Mouse (Mus musculus): Measurements from ENCODE around the gene Tmx2.
"Not testable (repeated sequence)": the region's sequence is repeated elsewhere in the genome, so short reads cannot be mapped to it uniquely, and the experiment has no call there.

The Tmx2 gene

DNA sequence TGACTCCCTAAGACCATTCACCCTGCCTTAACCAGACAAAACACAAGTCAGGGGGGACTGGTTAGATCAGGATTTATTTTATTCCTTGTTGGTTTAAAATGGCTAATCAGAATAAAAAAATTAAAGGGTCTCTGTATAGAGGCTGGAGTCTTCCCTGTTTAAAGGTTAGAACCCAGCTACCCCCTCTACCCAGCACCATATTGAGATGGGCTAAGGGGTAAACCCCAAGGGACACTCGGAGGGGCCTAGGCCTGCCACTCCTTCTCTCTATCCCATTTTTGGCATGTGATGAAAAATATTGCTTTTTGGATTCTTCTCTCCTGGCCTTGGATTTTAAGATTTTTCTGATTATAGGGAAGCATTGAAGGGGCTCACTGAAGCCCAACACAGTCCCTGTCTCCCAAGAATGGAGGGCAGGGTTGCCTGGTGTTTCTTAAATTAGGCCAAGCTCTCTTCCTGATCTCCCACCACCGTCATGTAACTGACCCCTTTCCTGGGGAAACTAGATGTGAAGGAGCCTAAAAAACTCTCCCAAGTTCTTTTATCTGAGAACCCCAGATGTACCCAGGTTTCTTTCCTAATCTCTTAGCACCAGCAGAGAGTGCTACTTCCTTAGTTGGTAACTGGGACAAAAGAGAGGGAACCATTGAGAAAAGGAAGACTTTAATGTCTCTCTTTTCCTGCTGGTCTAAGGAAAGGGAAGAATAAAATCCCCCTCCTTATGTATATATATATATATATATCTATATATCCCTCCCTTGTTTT is 9.3 kb upstream of the Tmx2 start:
- no peak for DNase-seq (ENCODE audit: extremely low spot score, low read depth, low spot score)

DNA sequence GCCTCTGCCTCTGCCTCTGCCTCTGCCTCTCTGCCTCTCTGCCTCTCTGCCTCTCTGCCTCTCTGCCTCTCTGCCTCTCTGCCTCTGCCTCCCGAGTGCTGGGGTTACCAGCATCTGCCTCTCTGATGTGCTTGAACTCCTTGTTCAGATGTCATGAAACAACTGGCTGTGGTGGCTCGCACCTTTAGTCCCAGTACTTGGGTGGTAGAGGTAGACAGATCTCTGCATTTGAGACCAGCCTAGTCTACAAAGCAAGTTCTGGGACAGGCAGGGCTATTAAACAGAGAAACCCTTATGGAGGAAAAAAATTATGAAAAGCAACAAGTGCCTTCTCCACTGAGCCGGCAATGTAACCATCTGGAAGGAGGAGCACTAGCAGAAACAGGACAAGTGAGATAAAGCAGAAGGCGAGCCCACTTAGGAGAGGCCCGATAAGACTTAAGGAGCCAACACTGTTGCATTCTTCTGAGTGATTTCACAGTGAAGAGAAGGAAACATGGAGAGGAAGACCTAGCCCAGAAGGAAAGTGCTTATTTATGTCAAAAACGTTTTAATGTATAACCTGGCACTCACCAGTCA is 3.8 kb upstream of the Tmx2 start:
- DNase-seq (ENCODE audit: extremely low spot score, low read depth, low spot score): no peak

DNA sequence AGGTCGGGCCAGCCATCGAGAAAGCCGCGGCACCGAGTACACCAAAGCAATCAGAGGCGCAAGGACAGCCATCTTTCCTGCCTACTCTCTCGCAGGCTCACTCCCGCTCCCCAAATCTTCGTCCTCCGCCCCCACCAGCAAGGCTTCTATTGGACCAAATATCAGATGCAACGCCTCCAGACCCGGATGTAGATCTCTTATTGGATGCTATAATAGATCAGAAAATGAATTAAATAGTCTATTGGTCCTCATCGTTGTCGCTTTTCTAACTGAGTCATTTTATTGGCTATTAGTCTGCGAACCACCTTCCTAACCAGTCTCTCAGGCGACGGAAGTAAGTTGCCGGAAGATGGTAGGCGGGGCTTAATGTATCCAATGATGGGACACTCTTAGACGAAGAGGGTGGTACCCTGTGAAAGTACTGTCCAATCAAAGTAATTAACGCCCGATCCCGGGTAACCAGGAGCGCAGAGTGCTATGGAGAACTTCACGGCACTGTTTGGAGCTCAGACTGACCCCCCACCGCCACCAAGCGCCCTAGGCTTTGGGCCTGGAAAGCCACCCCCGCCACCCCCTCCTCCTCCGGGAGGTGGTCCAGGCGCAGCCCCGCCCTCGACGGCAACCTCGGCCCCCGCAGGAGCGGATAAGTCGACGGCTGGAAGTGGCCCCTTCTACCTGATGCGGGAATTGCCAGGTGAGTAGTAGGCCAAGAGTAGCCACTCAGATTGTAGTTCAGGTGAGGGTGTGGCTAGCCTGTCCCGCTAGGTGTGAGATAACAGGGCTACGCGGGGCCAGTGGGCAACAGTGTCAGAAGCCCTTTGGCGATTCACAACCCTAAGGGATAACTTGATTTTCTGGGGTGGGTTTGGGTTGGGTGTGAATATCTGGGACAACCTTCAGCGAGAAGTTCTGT is 716 bp downstream of the Tmx2 start, which contains the start of the genes Gm28635 and Med19:
Gm28635 (minus strand) TSS at position 74 of the 913 bp plus-strand sequence.
Med19 (plus strand) TSS at position 435 of the 913 bp plus-strand sequence.
- peak; percentile 99 for DNase-seq (ENCODE audit: extremely low spot score, low read depth, low spot score)

DNA sequence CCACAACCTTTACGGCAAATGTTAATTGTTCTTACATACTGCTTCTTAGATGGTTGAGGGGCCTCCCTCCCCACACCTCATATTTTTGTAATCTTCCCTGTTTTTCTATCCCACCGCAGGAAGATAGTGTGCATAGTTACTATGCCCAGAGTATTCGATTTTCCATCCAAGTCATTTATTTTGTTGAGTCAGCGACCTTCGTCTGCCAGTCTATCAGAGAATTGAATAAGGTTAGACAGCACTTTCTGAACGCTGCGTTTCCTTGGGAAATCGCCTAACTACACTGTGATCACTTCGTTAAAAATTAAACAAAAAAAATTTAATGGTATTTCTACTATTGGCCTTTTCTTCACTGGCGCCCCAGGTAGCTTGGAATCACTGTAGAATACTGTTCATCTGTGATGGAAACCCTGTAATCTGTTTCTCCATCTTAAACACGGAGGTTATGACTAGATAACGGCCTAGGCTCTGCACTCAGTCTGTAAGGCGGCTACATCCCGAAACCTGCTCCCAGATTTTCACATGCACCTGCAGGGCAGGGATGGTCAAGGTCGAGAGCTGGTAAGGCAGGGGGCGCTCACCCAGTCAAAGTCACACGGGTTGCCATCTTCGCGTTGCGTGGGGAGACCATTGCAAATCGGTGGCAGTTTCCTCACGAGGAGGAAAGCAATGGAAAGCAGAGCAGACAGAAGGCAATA is 1.5 kb downstream of the Tmx2 start:
- DNase-seq (ENCODE audit: extremely low spot score, low read depth, low spot score): no peak

DNA sequence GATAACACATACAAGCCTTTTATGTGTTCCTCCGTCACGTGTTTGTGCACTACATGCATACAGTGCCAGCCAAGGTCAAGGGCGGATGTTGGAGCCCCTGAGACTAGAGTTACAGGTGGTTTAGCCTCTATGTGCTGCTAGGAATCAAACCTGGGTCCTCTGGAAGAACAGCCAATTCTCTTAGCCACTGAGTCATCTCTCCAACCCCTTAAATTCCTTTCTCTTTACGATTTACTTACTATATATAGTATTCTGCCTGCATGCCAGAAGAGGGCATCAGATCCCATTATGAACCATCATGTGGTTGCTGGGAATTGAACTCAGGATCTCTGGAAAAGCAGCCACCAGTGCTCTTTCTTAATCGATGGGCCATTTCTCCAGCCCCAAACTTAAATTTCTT is 7.4 kb downstream of the Tmx2 start:
- not testable (repeated sequence) for DNase-seq (ENCODE audit: extremely low spot score, low read depth, low spot score)

DNA sequence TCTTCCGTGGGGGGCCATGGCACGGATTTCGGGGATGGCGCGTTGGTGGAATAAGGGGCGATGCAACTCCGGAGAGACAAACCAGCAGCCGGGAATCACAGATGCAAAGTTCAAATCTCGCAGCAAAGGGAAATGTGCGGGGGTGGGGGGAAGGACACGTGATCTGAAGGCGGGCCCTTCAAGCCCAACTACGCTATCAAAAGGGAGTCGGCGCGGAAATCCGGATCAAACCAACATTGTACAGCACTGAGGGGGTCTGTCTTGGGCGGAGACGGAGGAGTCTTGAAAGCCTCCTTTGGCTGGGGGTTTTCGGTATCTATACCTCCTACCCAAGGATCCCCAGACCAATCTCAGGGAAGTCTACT is 8.4 kb downstream of the Tmx2 start, which contains the start of gene Selenoh:
Selenoh (minus strand) TSS at position 202 of the 365 bp plus-strand sequence.
- DNase-seq (ENCODE audit: extremely low spot score, low read depth, low spot score): peak; percentile 90

DNA sequence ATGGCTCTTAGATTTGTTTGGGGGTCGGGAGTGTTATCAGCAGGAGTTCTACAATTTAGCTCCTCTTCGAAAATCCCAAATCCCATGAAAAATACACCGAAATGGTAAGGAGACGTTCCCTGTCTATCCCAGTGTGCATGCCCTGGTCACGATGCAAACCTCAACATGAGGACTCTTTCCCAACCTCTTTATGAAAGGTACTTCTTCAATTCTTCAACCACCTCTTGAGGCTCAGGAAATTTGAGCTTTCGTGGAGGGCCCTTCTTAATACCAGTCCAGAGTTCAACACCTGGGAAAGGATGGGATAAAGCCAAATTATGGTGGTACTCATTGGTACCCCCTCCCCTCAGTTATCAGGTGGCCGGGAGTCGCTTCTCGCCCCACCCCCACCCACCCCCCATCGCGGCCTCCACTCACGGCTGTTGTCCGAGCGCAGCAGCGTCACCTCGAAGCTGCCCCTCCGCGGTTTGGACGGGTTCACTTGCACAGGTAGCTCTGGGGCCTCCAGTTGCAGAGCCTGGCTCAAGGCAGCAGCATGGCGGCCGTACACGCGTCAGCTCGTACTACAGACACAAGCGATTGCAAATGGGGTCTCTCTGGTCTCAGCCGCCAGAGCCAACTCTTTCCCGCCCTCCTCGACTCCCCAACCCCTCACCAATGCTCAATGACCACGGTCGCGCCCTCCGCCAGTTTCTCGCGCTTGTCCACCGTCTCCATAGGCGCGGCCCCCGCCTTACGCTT is 8.9 kb downstream of the Tmx2 start:
- no peak for DNase-seq (ENCODE audit: extremely low spot score, low read depth, low spot score)

DNA sequence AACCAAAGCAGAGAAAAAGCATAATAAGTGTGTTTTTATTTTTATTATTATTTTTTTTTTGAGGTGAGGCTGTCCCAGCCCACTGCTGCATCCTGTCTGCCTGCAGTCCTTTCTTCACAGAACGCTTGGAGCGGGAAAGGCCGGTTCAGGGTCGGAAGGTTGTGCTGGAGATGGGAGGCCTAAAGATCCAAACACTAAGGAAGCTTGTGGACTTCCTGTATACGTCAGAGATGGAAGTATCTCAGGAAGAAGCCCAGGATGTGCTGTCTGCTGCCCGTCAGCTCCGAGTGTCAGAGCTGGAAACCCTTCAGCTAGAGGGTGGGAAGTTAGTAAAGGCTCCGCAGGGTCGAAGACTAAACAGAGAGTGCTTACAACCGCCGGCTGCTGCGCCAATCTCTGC is 12.9 kb downstream of the Tmx2 start:
- DNase-seq (ENCODE audit: extremely low spot score, low read depth, low spot score): no peak

DNA sequence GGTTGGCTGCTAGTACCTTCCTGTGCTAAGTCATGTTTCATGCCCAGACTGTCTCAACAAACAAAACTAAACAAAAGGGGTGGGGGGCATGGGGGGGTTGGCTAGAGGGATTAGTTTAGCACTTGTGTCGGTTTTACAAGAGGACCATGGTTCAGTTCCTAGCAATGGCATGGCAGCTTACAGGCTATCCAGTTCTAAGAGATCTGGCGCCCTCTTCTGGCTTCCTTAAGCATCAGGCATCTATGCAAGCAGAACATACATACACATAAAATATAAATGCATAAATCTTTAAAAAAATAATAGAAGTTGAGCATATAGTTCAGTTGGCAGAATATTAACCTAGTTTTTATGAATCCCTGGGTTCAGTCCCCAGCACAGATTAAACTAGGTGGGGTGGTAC is 16.1 kb downstream of the Tmx2 start:
- DNase-seq (ENCODE audit: extremely low spot score, low read depth, low spot score): no peak

DNA sequence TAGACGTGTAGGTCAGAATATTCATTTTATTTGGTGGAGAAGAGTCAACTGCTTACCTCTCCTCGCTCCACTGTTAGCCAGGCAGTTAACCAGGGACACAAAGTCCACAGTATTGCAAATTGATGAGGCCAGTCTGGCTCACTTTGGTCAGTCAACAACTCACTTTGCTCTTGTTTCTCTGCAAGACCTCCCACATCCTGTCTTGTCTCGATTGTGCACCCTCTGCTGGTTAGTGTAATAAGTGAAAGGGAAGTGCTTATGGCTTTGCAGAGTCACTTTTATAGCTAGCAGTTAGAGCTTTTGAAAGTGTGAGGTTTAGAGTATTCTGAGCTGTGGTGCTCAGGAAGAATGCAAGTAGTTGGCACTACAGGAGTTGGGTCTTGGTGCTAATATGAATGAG is 18.7 kb downstream of the Tmx2 start:
- no peak for DNase-seq (ENCODE audit: extremely low spot score, low read depth, low spot score)

DNA sequence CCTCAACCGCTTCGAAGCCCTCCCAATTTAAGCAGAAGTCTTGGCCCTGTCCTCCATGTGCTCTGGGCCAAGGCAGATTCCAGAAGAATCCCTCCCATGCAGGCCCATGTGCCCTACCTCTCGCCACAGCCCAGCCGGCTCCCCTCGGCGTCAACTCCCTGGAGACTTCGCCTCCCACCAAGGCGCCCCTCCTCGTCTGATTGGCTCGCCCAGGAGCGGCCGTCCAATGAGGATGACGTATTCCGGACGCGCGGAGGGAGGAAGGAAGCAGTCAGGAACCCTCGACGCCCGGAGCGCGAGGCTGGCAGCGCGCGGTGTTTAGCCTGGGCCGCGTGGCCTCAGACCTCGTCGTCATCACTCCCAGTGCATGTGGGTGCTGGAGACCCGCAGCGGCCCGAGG is 20.1 kb downstream of the Tmx2 start, which contains the start of gene Btbd18:
Btbd18 (plus strand) TSS at position 274 of the 400 bp plus-strand sequence.
- DNase-seq (ENCODE audit: extremely low spot score, low read depth, low spot score): no peak

DNA sequence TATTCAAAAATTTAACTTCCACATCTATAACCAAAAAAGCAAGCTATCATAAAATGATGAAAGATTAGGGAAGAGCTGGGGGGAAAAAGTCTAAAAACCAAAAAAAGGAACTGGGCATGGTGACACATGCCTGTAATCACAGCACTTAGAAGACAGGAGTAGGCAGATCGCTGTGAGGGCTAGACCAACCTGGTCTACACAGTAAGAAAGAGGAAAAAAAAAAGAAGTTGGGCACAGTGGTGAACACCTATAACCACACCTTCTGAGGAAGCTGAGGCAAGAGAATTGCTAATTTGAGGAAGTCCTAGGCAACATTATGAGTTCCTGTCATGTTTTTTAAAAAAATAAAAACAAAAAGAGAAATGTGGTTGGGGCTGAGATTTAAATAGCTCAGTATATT is 23.1 kb downstream of the Tmx2 start:
- no peak for DNase-seq (ENCODE audit: extremely low spot score, low read depth, low spot score)

DNA sequence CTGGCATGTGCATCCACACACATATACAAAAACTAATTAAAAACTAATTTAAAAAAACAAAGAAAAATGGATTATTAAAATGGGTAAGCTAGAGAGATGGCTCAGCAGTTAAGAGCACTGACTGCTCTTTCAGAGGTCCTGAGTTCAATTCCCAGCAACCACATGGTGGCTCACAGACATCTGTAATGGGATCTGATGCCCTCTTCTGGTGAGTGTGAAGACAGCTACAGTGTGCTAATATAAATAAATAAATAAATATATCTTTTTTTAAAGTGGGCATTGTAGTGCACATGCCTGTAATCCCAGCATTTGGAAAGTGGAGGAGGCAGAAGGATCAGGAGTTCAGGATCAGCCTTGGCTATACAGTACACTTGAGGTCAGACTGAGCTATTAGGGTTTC is 25.6 kb downstream of the Tmx2 start:
- DNase-seq (ENCODE audit: extremely low spot score, low read depth, low spot score): no peak

DNA sequence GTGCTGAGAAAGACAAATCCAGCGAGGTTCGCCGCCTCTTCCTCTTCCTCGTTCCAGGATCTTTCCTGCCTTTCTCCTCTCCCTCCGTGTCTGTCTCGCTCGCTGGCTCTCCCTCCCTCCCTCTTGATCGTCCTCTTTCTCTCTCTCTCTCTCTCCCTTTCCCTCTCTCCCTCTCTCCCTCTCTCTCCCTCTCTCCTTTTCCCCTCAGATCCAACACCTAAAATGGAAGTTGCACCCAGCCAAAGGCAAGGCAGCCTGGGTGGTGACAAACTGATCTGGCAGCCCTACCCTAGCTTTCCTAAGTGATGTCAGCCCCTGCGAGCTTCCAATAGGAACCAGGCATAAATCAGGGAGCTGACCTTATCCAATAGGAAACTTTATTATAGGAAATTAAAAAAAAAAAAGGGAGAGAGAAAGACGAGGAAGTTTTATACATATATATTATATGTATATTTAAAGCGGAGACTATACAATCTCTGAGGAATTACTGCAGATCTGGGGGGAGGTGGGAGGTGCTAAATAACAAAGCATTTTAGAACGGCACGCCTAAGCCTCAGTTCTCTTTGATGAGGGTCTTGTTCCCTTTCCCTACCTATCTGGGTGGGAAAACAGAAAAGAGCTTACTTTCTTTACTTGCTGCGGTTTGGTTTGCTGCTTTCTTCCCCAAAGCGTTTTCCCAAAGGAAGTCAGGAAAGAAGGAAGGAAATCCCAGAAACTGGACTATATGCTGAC is 28.3 kb downstream of the Tmx2 start, which contains the start of gene Ctnnd1:
Ctnnd1 (minus strand) TSS at position 302 of the 732 bp plus-strand sequence.
- DNase-seq (ENCODE audit: extremely low spot score, low read depth, low spot score): peak; percentile 92

DNA sequence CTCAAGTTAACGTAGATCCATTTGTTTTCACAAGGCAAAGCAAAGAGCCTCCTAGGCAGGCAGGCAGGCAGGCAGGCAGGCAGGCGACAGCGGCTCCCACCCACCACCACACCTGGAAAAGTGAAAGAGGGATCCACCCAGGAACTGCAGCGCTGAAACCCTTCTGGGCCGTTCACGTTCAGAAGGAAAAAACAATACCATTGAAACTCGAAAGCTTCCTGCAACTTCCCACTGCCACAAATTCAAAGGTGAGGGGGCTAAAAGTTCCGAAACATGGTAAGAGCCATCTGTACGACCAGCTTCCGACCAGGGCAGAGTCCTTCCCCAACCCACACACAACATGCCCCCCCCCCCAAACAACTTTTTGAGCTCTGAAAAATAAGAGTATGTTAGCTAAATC is 29.3 kb downstream of the Tmx2 start:
- no peak for DNase-seq (ENCODE audit: extremely low spot score, low read depth, low spot score)

DNA sequence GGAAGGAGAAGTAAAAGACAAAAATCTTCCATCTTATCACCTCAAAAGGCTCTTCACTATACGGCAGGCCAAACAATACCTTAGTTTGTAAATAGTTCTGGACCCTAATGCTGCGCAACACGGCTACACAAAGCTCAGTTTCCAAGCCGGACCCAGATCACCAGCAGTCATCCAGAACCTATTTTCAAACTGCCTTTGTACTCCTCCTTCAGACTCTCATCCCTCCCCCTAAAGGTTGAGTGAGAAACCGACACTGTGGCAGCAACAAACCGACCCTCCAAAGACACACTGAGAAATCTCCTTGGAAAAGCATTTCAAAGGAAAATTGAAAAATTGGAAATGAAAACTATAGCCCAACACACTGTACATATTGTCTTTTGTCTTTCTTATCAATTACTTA is 30.6 kb downstream of the Tmx2 start:
- no peak for DNase-seq (ENCODE audit: extremely low spot score, low read depth, low spot score)

DNA sequence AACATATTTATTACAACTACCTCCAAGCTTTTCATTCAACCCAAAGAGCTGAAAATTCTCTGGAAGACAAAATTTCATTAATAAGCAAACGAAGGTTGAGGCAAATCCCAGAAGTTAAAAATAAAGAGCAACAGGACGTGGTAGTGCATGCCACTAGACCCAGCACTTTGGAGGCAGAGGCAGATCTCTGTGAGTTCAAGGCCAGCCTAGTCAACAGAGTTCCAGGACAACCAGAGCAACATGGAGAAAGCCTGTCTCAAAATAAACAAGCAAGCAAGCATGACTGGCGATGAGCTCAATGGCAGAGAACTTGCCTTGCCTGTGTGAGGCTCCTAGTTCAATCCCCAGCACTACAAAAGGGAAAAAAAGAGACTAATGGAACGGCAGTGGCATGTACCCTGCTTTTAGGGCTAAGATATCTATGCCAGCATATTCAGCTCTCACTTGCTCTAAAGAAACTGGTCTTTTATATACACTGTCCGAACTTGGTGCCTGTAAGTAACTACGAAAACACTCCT is 31.8 kb downstream of the Tmx2 start:
- no peak for DNase-seq (ENCODE audit: extremely low spot score, low read depth, low spot score)

DNA sequence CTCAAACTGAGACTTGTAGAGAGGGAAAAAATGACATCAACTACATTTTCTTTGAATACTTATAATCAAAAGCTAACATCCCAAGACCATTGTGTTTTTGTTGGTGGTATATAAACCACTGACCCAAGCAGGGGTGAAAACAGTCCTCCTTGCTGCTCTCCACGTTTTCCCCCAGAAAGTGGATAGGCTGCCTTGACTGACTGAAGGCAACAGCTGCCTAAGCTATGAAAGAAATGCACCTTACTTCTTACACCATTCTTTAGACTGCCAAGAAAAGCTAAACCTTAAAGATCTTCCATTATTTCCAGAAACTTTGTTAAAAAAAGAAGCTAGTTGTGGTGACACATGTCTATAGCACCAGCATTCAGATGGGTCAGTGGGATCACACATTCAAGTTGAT is 32.8 kb downstream of the Tmx2 start:
- no peak for DNase-seq (ENCODE audit: extremely low spot score, low read depth, low spot score)

DNA sequence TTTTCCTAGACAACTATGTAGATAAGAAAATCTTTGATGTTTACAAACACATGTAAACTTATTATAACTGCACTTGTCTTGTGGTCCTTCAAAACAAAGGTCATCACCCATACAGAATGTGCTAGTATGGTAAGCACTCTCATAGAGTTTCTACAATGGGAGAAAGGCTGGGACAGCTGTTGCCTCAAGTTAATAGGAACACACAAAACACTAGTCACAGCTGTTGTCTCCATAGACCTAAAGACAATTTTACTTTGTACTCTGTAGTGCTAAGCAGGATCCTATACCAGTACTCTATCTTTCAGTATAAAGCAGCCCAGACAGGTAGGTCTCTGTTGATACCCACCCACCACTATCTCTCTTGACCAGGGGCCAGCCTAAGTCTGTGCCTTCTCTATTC is 38.1 kb downstream of the Tmx2 start:
- no peak for DNase-seq (ENCODE audit: extremely low spot score, low read depth, low spot score)
